Mouse (Mus musculus) ZHBTc4 (cell line): Measurements from ENCODE around the gene Marcksl1.

Source experiments
- DNase-seq: peaks from one replicate; pipeline ENCODE4 v3.0.0-alpha.2; 2011; ENCODE audit warnings: low read depth, low spot score

The Marcksl1 gene

GRCm38 (mm10) chr4:129557256-129557808, 44.0 kb downstream of the Marcksl1 start:
- DNase-seq: no peak

DNA sequence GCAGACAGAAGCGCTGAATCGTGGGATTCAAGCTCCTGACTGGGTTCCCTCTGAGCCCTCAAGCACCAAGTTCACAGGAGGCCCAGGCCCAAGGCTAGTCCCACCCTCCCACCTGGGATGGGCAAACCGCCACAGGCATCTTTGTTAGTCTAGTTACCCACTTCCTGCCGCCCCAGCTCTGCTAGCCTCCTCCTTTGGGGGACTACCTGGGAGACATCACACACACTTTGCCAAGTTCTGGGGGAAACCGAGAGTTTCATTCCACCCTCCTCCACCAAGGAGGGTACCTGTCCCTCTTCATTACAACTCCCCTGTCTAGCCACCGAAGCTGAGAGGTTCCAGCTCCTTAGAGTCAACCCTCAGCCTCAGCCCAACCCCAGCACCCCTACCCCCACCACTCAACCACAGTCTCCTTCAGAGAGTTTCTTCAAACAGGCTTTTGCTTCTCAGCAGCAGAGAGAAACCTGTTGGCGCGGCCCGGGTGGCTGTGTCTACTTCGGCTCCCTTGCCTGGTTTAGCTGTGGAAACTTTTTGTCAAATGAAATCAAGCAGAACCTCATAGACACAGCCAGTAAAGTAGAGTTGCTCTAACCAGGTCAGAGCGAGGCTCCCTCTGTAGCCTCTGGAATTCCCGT, 45.1 kb downstream of the Marcksl1 start:
- DNase-seq: peak; percentile 36

GRCm38 (mm10) chr4:129561184-129561583, 47.8 kb downstream of the Marcksl1 start:
- no peak for DNase-seq

- DNase-seq: no peak
Observed at GRCm38 (mm10) chr4:129563718-129564117, 50.3 kb downstream of the Marcksl1 start.

- no peak for DNase-seq
Observed at GRCm38 (mm10) chr4:129565139-129565538, 51.8 kb downstream of the Marcksl1 start.
